Mouse (Mus musculus): ENCODE data around the gene Stk31. TPM values are rescaled to one million over a fixed set of nuclear protein-coding genes. Genes with fewer than 3 reads are reported as not detected.
A peak's percentile ranks its signal among the peaks of the same experiment; 100 is the strongest.
"Not testable (repeated sequence)": the region's sequence is repeated elsewhere in the genome, so short reads cannot be mapped to it uniquely, and the experiment has no call there.

The Stk31 gene
- total and polyA plus RNA-seq, 3 experiments = not detected

DNA sequence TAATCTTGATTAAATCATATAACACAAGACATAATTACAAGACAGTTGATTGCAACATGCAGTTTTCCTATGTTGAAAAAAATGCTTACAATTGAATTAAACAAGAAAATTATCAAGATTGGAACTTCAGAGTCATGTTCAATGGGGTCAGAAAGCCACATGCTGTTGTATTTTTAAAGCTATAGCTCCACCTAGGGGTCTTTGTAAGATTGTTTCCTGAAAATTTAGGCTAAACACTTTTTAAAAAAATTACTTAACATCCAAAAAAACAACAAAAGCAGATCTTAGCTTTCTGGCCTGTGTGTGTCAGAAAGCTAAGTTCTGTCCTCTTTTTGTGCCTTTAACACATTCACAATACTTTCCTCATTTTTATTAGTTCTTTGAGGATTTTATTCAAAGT lies 3.0 kb downstream of the Stk31 start:
- TF ChIP-seq SIN3A (IDR thresholded peaks at IDR 0.05; ENCODE audit: low read length) (no peak), GATA1 (IDR thresholded peaks at IDR 0.05; ENCODE audit: low read depth, low read length) (0 out of 2 replicates have a peak, but pooled peaks have one; percentile 22), MYC (IDR thresholded peaks at IDR 0.05; ENCODE audit: low read depth, low read length) (peak; percentile 67; the same call in 1 of the 2 replicates), USF1 (IDR thresholded peaks at IDR 0.05; ENCODE audit: low read depth, low read length) (no peak), ZC3H11A (IDR thresholded peaks at IDR 0.05; ENCODE audit: low read depth, low read length) (peak; percentile 57), MAX (IDR thresholded peaks at IDR 0.05; ENCODE audit: low read length) (no peak), EP300 (IDR thresholded peaks at IDR 0.05; ENCODE audit: low read depth in 1 of 2, low read length in 2 of 2) (no peak), CTCF (IDR thresholded peaks at IDR 0.05 in 2 of 3, conservative IDR thresholded peaks at IDR 0.05 in 1 of 3; ENCODE audit: control insufficient read depth in 1 of 3, insufficient read depth in 1 of 3, low read depth in 2 of 3, low read length in 3 of 3, poor library complexity in 1 of 3, severe bottlenecking in 1 of 3) (peak; percentile 8 to 71 (median 29)), E2F4 (IDR thresholded peaks at IDR 0.05; ENCODE audit: borderline replicate concordance, low read depth, low read length) (no peak), BHLHE40 (IDR thresholded peaks at IDR 0.05; ENCODE audit: borderline replicate concordance, low read depth, low read length) (no peak), SMC3 (IDR thresholded peaks at IDR 0.05; ENCODE audit: low read depth, low read length) (peak; percentile 67), TAL1 (IDR thresholded peaks at IDR 0.05; ENCODE audit: low read length) (no peak), CHD1 (IDR thresholded peaks at IDR 0.05; ENCODE audit: low read depth, low read length) (no peak), POLR2A (IDR thresholded peaks at IDR 0.05; ENCODE audit: control insufficient read depth in 1 of 2, insufficient read depth in 1 of 2, low read depth in 1 of 2, low read length in 2 of 2, poor library complexity in 1 of 2) (no peak), POLR2AphosphoS5 (IDR thresholded peaks at IDR 0.05; ENCODE audit: borderline replicate concordance, low read depth, low read length) (no peak), RAD21 (IDR thresholded peaks at IDR 0.05; ENCODE audit: low read depth, low read length) (peak; percentile 88), USF2 (IDR thresholded peaks at IDR 0.05; ENCODE audit: borderline replicate concordance in 1 of 2, insufficient read depth in 1 of 2, low read depth in 1 of 2, low read length in 2 of 2) (no peak), NELFE (IDR thresholded peaks at IDR 0.05; ENCODE audit: low read depth, low read length) (no peak), ZNF384 (IDR thresholded peaks at IDR 0.05; ENCODE audit: low read depth, low read length) (peak; percentile 52; the same call in 1 of the 2 replicates)
- Histone ChIP-seq H3K9me3 (replicated peaks; ENCODE audit: insufficient read depth, low read length) (no peaks in the 10 kb centered on the region), H3K4me1 (ENCODE audit: control insufficient read depth in 1 of 2, insufficient read depth in 2 of 2, low read length in 2 of 2) (no peaks in the 10 kb centered on the region), H3K79me2 (ENCODE audit: control insufficient read depth, insufficient read depth, low read length, poor library complexity) (no peaks in the 10 kb centered on the region), H3K27me3 (ENCODE audit: control insufficient read depth in 1 of 2, insufficient read depth in 2 of 2, low read length in 2 of 2) (peaks cover 0 to 1% of the 10 kb centered on the region in 2 experiments; a peak in 2 of 4 replicates), H3K4me3 (ENCODE audit: control insufficient read depth in 1 of 2, insufficient read depth in 1 of 2, low read depth in 2 of 2, low read length in 2 of 2) (no peak overlapping the region), H3K27ac (ENCODE audit: control insufficient read depth, low read depth, low read length) (no peak overlapping the region), H3K9ac (ENCODE audit: control insufficient read depth, low read depth, low read length, poor library complexity, severe bottlenecking) (no peak overlapping the region), H3K36me3 (ENCODE audit: control insufficient read depth in 1 of 2, insufficient read depth in 2 of 2, low read length in 2 of 2) (no peaks in the 10 kb centered on the region)
- peak; percentile 52 for DNase-seq (ENCODE audit: low read depth, low spot score)

DNA sequence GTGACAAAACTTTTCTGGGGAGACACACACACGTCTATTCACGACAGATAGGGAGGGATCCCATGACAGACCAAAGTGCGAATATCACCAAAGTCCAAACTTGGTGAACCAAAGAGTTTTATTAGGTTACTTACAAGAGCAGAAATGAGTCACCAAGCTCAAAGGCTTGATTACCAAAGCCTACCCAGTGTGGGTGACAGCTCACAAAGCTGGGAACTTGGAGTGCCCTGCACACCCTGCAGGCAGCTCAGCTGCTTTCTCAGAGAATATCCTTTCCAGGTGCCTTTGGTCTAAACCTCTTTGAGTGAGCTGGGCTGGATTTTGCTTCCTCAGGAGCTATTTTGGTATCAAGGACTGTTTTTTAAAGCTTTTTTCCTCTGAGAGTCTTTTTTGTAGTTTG lies 15.4 kb downstream of the Stk31 start:
- Histone ChIP-seq H3K9ac (ENCODE audit: control insufficient read depth, low read depth, low read length, poor library complexity, severe bottlenecking) (no peak overlapping the region), H3K27me3 (ENCODE audit: control insufficient read depth in 1 of 2, insufficient read depth in 2 of 2, low read length in 2 of 2) (no peaks in the 10 kb centered on the region), H3K4me1 (ENCODE audit: control insufficient read depth in 1 of 2, insufficient read depth in 2 of 2, low read length in 2 of 2) (no peaks in the 10 kb centered on the region), H3K4me3 (ENCODE audit: control insufficient read depth in 1 of 2, insufficient read depth in 1 of 2, low read depth in 2 of 2, low read length in 2 of 2) (no peak overlapping the region), H3K79me2 (ENCODE audit: control insufficient read depth, insufficient read depth, low read length, poor library complexity) (no peaks in the 10 kb centered on the region), H3K36me3 (ENCODE audit: control insufficient read depth in 1 of 2, insufficient read depth in 2 of 2, low read length in 2 of 2) (no peaks in the 10 kb centered on the region), H3K27ac (ENCODE audit: control insufficient read depth, low read depth, low read length) (no peak overlapping the region), H3K9me3 (replicated peaks; ENCODE audit: insufficient read depth, low read length) (no peaks in the 10 kb centered on the region)
- no peak for DNase-seq (ENCODE audit: low read depth, low spot score)
- TF ChIP-seq TAL1 (IDR thresholded peaks at IDR 0.05; ENCODE audit: low read length) (no peak), KAT2A (conservative IDR thresholded peaks at IDR 0.05; ENCODE audit: low read depth, low read length) (no peak), ZNF384 (IDR thresholded peaks at IDR 0.05; ENCODE audit: low read depth, low read length) (no peak), ETS1 (IDR thresholded peaks at IDR 0.05; ENCODE audit: low read depth, low read length) (no peak), HCFC1 (IDR thresholded peaks at IDR 0.05; ENCODE audit: low read depth, low read length) (no peak), CHD1 (IDR thresholded peaks at IDR 0.05; ENCODE audit: low read depth, low read length) (no peak), GATA1 (IDR thresholded peaks at IDR 0.05; ENCODE audit: low read depth, low read length) (no peak), TCF12 (IDR thresholded peaks at IDR 0.05; ENCODE audit: low read depth, low read length) (no peak), MYB (IDR thresholded peaks at IDR 0.05; ENCODE audit: low read depth, low read length) (no peak), EP300 (IDR thresholded peaks at IDR 0.05; ENCODE audit: low read depth in 1 of 2, low read length in 2 of 2) (no peak), MXI1 (IDR thresholded peaks at IDR 0.05; ENCODE audit: low read depth, low read length) (no peak), RCOR1 (IDR thresholded peaks at IDR 0.05; ENCODE audit: low read depth, low read length) (no peak), E2F4 (IDR thresholded peaks at IDR 0.05; ENCODE audit: borderline replicate concordance, low read depth, low read length) (no peak), NELFE (IDR thresholded peaks at IDR 0.05; ENCODE audit: low read depth, low read length) (no peak), TBP (IDR thresholded peaks at IDR 0.05; ENCODE audit: low read depth, low read length) (no peak), POLR2AphosphoS5 (IDR thresholded peaks at IDR 0.05; ENCODE audit: borderline replicate concordance, low read depth, low read length) (no peak)

DNA sequence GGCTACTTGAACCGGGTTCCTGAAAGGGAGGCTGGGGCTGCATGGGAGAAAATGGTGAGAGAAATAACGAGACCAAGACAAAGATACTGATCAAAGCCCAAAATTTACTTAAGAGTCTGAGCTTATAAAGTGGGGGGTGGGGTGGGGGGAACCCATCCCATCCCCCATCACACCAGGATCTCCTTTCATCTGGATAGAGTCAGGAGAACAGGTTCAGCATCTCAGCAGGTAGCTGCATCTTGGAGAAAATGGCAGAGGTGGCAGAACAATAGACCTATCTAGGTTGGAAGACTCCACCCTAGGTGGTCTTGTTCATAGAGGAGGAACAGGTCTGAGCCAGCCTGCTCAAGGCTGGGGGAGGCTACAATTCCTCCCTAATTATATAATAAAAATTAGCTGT lies 17.6 kb downstream of the Stk31 start:
- not testable (repeated sequence) for H3K9ac ChIP-seq (ENCODE audit: control insufficient read depth, low read depth, low read length, poor library complexity, severe bottlenecking); H3K4me1 ChIP-seq (ENCODE audit: control insufficient read depth in 1 of 2, insufficient read depth in 2 of 2, low read length in 2 of 2); H3K36me3 ChIP-seq (ENCODE audit: control insufficient read depth in 1 of 2, insufficient read depth in 2 of 2, low read length in 2 of 2); H3K4me3 ChIP-seq (ENCODE audit: control insufficient read depth in 1 of 2, insufficient read depth in 1 of 2, low read depth in 2 of 2, low read length in 2 of 2); H3K27me3 ChIP-seq (ENCODE audit: control insufficient read depth in 1 of 2, insufficient read depth in 2 of 2, low read length in 2 of 2); H3K79me2 ChIP-seq (ENCODE audit: control insufficient read depth, insufficient read depth, low read length, poor library complexity); H3K27ac ChIP-seq (ENCODE audit: control insufficient read depth, low read depth, low read length); H3K9me3 ChIP-seq (replicated peaks; ENCODE audit: insufficient read depth, low read length); DNase-seq (ENCODE audit: low read depth, low spot score)
